Mouse (Mus musculus): ENCODE data around the gene Prkcb. TPM values are rescaled to one million over a fixed set of nuclear protein-coding genes. Genes with fewer than 3 reads are reported as not detected.

Prkcb gene
- polyA plus RNA-seq, 1 experiment from 2014 or later, result 13.3 TPM

DNA sequence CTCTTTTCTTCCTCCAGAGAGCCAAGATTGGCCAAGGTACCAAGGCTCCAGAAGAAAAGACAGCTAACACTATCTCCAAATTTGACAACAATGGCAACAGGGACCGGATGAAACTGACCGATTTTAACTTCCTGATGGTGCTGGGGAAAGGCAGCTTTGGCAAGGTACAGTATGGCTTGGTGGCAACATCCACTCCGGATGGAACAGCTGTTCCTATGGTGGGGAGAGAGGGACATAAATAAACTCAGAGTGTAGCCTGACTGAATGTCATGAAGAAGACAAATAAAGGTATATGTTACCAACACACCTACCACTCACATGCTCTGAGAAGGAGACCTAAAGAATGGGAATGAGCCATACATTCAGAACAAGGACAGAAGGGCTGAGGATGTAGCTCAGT lies 256.1 kb downstream of the Prkcb start:
- Histone ChIP-seq H3K9me3 (replicated peaks; ENCODE audit: control insufficient read depth, low read length) (no peaks in the 10 kb centered on the region), H3K4me1 (ENCODE audit: control insufficient read depth, insufficient read depth, low read length) (no peaks in the 10 kb centered on the region), H3K27me3 (ENCODE audit: control insufficient read depth, insufficient read depth, low read length) (no peaks in the 10 kb centered on the region), H3K4me2 (no peak overlapping the region), H3K27ac (ENCODE audit: low read depth, low read length) (no peak overlapping the region), H3K36me3 (ENCODE audit: control insufficient read depth, insufficient read depth, low read length) (no peaks in the 10 kb centered on the region), H3K4me3 (ENCODE audit: low read depth, low read length) (no peak overlapping the region), H3K9ac (ENCODE audit: low read depth, low read length) (no peak overlapping the region)
- WGBS (ENCODE audit: insufficient replicate concordance), result 72% methylated on average over 3 of the region's 3 CpGs
- no peak for ATAC-seq (replicated peaks; ENCODE audit: insufficient number of reproducible peaks, low FRiP score, low TSS enrichment)

- no peak overlapping the region for H3K4me3 ChIP-seq (ENCODE audit: low read depth, low read length)
- H3K36me3 ChIP-seq (ENCODE audit: control insufficient read depth, insufficient read depth, low read length), result no peaks in the 10 kb centered on the region
- ATAC-seq (replicated peaks; ENCODE audit: insufficient number of reproducible peaks, low FRiP score, low TSS enrichment), result no peak
- no peak overlapping the region for H3K27ac ChIP-seq (ENCODE audit: low read depth, low read length)
- 47% methylated on average over 6 of the region's 6 CpGs for WGBS (ENCODE audit: insufficient replicate concordance)
- no peaks in the 10 kb centered on the region for H3K9me3 ChIP-seq (replicated peaks; ENCODE audit: control insufficient read depth, low read length)
- no peaks in the 10 kb centered on the region for H3K4me1 ChIP-seq (ENCODE audit: control insufficient read depth, insufficient read depth, low read length)
- no peaks in the 10 kb centered on the region for H3K27me3 ChIP-seq (ENCODE audit: control insufficient read depth, insufficient read depth, low read length)
- H3K4me2 ChIP-seq, result no peak overlapping the region
- H3K9ac ChIP-seq (ENCODE audit: low read depth, low read length), result no peak overlapping the region
These were observed 268.1 kb downstream of the Prkcb start for GRCm38 (mm10) chr7:122556575-122557140.

DNA sequence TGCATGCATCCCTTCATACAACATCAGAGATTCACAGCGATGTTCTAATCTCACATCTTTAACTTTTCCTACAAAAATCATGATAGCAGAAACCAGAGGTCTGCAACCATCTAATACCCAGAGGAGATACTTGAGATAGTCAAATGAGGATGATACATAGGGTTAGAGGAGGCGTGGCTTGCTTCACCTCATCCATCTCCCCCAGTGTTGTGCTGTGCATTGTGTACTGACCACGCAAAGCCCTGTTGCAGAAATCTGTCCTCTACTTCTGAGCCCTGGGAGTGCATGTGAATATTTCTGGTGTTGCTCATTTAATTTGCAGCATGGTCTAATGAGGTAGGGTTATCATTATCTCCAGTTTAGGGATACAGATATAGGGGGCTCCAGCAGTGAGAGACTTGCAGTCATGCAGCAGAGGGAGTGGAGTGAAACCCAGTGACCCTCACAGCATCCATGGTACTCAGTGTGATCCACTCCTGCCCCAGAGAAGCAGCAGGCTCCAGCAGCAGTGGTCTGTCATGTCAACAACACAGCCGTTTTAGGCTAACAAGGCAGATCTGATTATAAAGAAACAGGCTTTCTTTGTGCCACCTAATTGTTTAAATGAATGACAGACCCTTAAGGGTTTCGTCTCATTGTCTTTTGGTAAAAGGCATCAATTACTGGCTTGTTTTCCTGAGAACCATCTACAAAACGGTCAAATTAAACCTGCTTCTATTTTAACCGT lies 269.7 kb downstream of the Prkcb start:
- no peak for ATAC-seq (replicated peaks; ENCODE audit: insufficient number of reproducible peaks, low FRiP score, low TSS enrichment)
- H3K4me2 ChIP-seq, result no peak overlapping the region
- H3K4me1 ChIP-seq (ENCODE audit: control insufficient read depth, insufficient read depth, low read length), result no peaks in the 10 kb centered on the region
- 45% methylated on average over 7 of the region's 7 CpGs for WGBS (ENCODE audit: insufficient replicate concordance)
- H3K9ac ChIP-seq (ENCODE audit: low read depth, low read length), result no peak overlapping the region
- H3K36me3 ChIP-seq (ENCODE audit: control insufficient read depth, insufficient read depth, low read length), result no peaks in the 10 kb centered on the region
- no peak overlapping the region for H3K4me3 ChIP-seq (ENCODE audit: low read depth, low read length)
- no peaks in the 10 kb centered on the region for H3K9me3 ChIP-seq (replicated peaks; ENCODE audit: control insufficient read depth, low read length)
- no peak overlapping the region for H3K27ac ChIP-seq (ENCODE audit: low read depth, low read length)
- H3K27me3 ChIP-seq (ENCODE audit: control insufficient read depth, insufficient read depth, low read length), result no peaks in the 10 kb centered on the region

DNA sequence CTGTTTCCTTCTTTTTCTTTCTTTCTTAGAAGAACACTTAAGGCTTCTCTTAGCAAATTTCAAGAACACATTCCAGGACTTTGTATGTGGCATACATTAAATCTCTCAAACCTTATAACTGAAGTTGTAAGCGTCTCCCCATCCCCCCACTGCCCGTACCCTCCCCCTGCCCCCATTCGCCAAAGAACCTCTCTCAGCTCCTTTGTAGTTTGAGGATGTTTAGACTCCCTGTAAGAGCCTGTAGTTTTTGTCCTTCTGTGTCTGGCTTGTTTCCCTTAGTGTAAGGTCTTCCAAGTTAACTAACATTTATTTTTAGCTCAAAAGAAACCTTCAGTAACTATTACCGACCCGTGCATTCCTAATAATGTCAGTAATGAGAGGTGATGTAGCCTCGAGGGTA lies 270.4 kb downstream of the Prkcb start:
- no peaks in the 10 kb centered on the region for H3K36me3 ChIP-seq (ENCODE audit: control insufficient read depth, insufficient read depth, low read length)
- no peak overlapping the region for H3K4me2 ChIP-seq
- ATAC-seq (replicated peaks; ENCODE audit: insufficient number of reproducible peaks, low FRiP score, low TSS enrichment), result no peak
- no peak overlapping the region for H3K27ac ChIP-seq (ENCODE audit: low read depth, low read length)
- no peaks in the 10 kb centered on the region for H3K4me1 ChIP-seq (ENCODE audit: control insufficient read depth, insufficient read depth, low read length)
- H3K4me3 ChIP-seq (ENCODE audit: low read depth, low read length), result no peak overlapping the region
- 32% methylated on average over 6 of the region's 6 CpGs for WGBS (ENCODE audit: insufficient replicate concordance)
- no peaks in the 10 kb centered on the region for H3K9me3 ChIP-seq (replicated peaks; ENCODE audit: control insufficient read depth, low read length)
- no peak overlapping the region for H3K9ac ChIP-seq (ENCODE audit: low read depth, low read length)
- H3K27me3 ChIP-seq (ENCODE audit: control insufficient read depth, insufficient read depth, low read length), result no peaks in the 10 kb centered on the region

- Histone ChIP-seq H3K27me3 (ENCODE audit: control insufficient read depth, insufficient read depth, low read length) (no peaks in the 10 kb centered on the region), H3K27ac (ENCODE audit: low read depth, low read length) (no peak overlapping the region), H3K36me3 (ENCODE audit: control insufficient read depth, insufficient read depth, low read length) (no peaks in the 10 kb centered on the region), H3K9me3 (replicated peaks; ENCODE audit: control insufficient read depth, low read length) (no peaks in the 10 kb centered on the region), H3K4me1 (ENCODE audit: control insufficient read depth, insufficient read depth, low read length) (no peaks in the 10 kb centered on the region), H3K4me3 (ENCODE audit: low read depth, low read length) (no peak overlapping the region), H3K9ac (ENCODE audit: low read depth, low read length) (no peak overlapping the region), H3K4me2 (no peak overlapping the region)
- WGBS (ENCODE audit: insufficient replicate concordance), result 47% methylated on average over 5 of the region's 5 CpGs
- no peak for ATAC-seq (replicated peaks; ENCODE audit: insufficient number of reproducible peaks, low FRiP score, low TSS enrichment)
These were observed 274.0 kb downstream of the Prkcb start for GRCm38 (mm10) chr7:122562586-122562985.

DNA sequence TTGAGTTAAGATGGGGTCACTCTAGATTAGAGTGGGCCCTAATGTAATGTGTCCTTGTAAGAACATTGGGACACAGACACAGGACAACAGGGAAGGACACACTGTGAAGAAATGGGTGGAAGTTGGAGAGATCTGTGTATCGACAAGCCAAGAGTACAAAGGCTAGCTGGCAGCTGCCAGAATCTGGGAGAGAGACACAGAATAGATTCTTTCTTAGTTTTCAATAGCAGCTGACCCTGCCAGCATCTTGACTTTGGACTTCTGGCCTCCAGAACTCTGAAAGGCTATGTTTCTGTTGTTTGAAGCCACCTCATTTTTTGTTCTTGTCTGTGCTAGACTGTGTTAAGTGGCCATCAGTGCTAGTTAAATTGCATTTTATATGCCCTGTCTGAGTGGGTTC lies 276.8 kb downstream of the Prkcb start:
- H3K4me2 ChIP-seq, result no peak overlapping the region
- no peaks in the 10 kb centered on the region for H3K36me3 ChIP-seq (ENCODE audit: control insufficient read depth, insufficient read depth, low read length)
- H3K9me3 ChIP-seq (replicated peaks; ENCODE audit: control insufficient read depth, low read length), result no peaks in the 10 kb centered on the region
- H3K4me1 ChIP-seq (ENCODE audit: control insufficient read depth, insufficient read depth, low read length), result no peaks in the 10 kb centered on the region
- no peak overlapping the region for H3K27ac ChIP-seq (ENCODE audit: low read depth, low read length)
- H3K4me3 ChIP-seq (ENCODE audit: low read depth, low read length), result no peak overlapping the region
- H3K27me3 ChIP-seq (ENCODE audit: control insufficient read depth, insufficient read depth, low read length), result no peaks in the 10 kb centered on the region
- ATAC-seq (replicated peaks; ENCODE audit: insufficient number of reproducible peaks, low FRiP score, low TSS enrichment), result no peak
- 87% methylated on average over 1 of the region's 1 CpGs for WGBS (ENCODE audit: insufficient replicate concordance)
- H3K9ac ChIP-seq (ENCODE audit: low read depth, low read length), result no peak overlapping the region

- no peaks in the 10 kb centered on the region for H3K27me3 ChIP-seq (ENCODE audit: control insufficient read depth, insufficient read depth, low read length)
- 38% methylated on average over 7 of the region's 7 CpGs for WGBS (ENCODE audit: insufficient replicate concordance)
- H3K9me3 ChIP-seq (replicated peaks; ENCODE audit: control insufficient read depth, low read length), result no peaks in the 10 kb centered on the region
- ATAC-seq (replicated peaks; ENCODE audit: insufficient number of reproducible peaks, low FRiP score, low TSS enrichment), result no peak
- no peaks in the 10 kb centered on the region for H3K4me1 ChIP-seq (ENCODE audit: control insufficient read depth, insufficient read depth, low read length)
- H3K4me2 ChIP-seq, result no peak overlapping the region
- H3K36me3 ChIP-seq (ENCODE audit: control insufficient read depth, insufficient read depth, low read length), result no peaks in the 10 kb centered on the region
- H3K4me3 ChIP-seq (ENCODE audit: low read depth, low read length), result no peak overlapping the region
- H3K9ac ChIP-seq (ENCODE audit: low read depth, low read length), result no peak overlapping the region
- no peak overlapping the region for H3K27ac ChIP-seq (ENCODE audit: low read depth, low read length)
These were observed 277.5 kb downstream of the Prkcb start for GRCm38 (mm10) chr7:122566011-122566410.

GRCm38 (mm10) chr7:122568787-122569186 lies 280.2 kb downstream of the Prkcb start:
- H3K27me3 ChIP-seq (ENCODE audit: control insufficient read depth, insufficient read depth, low read length), result no peaks in the 10 kb centered on the region
- H3K9me3 ChIP-seq (replicated peaks; ENCODE audit: control insufficient read depth, low read length), result no peaks in the 10 kb centered on the region
- no peaks in the 10 kb centered on the region for H3K4me1 ChIP-seq (ENCODE audit: control insufficient read depth, insufficient read depth, low read length)
- no peak overlapping the region for H3K9ac ChIP-seq (ENCODE audit: low read depth, low read length)
- H3K27ac ChIP-seq (ENCODE audit: low read depth, low read length), result no peak overlapping the region
- ATAC-seq (replicated peaks; ENCODE audit: insufficient number of reproducible peaks, low FRiP score, low TSS enrichment), result no peak
- WGBS (ENCODE audit: insufficient replicate concordance), result 78% methylated on average over 7 of the region's 7 CpGs
- no peak overlapping the region for H3K4me3 ChIP-seq (ENCODE audit: low read depth, low read length)
- no peak overlapping the region for H3K4me2 ChIP-seq
- H3K36me3 ChIP-seq (ENCODE audit: control insufficient read depth, insufficient read depth, low read length), result no peaks in the 10 kb centered on the region

GRCm38 (mm10) chr7:122570407-122570806 lies 281.9 kb downstream of the Prkcb start:
- no peak for ATAC-seq (replicated peaks; ENCODE audit: insufficient number of reproducible peaks, low FRiP score, low TSS enrichment)
- Histone ChIP-seq H3K4me3 (ENCODE audit: low read depth, low read length) (no peak overlapping the region), H3K4me2 (no peak overlapping the region), H3K4me1 (ENCODE audit: control insufficient read depth, insufficient read depth, low read length) (no peaks in the 10 kb centered on the region), H3K9me3 (replicated peaks; ENCODE audit: control insufficient read depth, low read length) (no peaks in the 10 kb centered on the region), H3K9ac (ENCODE audit: low read depth, low read length) (no peak overlapping the region), H3K27ac (ENCODE audit: low read depth, low read length) (no peak overlapping the region), H3K36me3 (ENCODE audit: control insufficient read depth, insufficient read depth, low read length) (no peaks in the 10 kb centered on the region), H3K27me3 (ENCODE audit: control insufficient read depth, insufficient read depth, low read length) (no peaks in the 10 kb centered on the region)
- 49% methylated on average over 4 of the region's 4 CpGs for WGBS (ENCODE audit: insufficient replicate concordance)

Data from heart, embryonic 11.5 days (tissue).